Mouse (Mus musculus) lung, embryonic 14.5 days (tissue): ENCODE data around the gene Gh. TPM values are rescaled to one million over a fixed set of nuclear protein-coding genes. Genes with fewer than 3 reads are reported as not detected.

ENCODE experiments used
- ATAC-seq: fragments of 200-750 bp; cut with Nextera tagmentation; 2 replicates; pipeline ENCODE4 v1.8.0; 2017; ENCODE audit warnings: mild to moderate bottlenecking, moderate TSS enrichment, moderate library complexity; ENCODE audit not compliant: insufficient read depth
- DNase-seq: peaks from one replicate; pipeline ENCODE4 v3.0.0-alpha.2; 2015
- H3K27ac ChIP-seq: fragments of 300-500 bp; sonication (generic); 2 replicates; pipeline ENCODE4 v1.5.1; 2014; ENCODE audit warnings: low read depth, mild to moderate bottlenecking, moderate library complexity
- H3K27me3 ChIP-seq: fragments of 300-500 bp; sonication (generic); 2 replicates; pipeline ENCODE4 v1.6.1; 2014; ENCODE audit warnings: low read length, control low read depth; ENCODE audit not compliant: insufficient read depth
- H3K36me3 ChIP-seq: fragments of 300-500 bp; sonication (generic); 2 replicates; pipeline ENCODE4 v1.6.1; 2014; ENCODE audit warnings: control low read depth; ENCODE audit not compliant: insufficient read depth
- H3K4me1 ChIP-seq: fragments of 300-500 bp; sonication (generic); 2 replicates; pipeline ENCODE4 v1.6.1; 2014; ENCODE audit warnings: antibody characterized with exemption, control low read depth; ENCODE audit not compliant: insufficient read depth
- H3K4me2 ChIP-seq: fragments of 300-500 bp; sonication (generic); 2 replicates; pipeline ENCODE4 v1.6.1; 2014; ENCODE audit warnings: mild to moderate bottlenecking
- H3K4me3 ChIP-seq: fragments of 300-500 bp; sonication (generic); 2 replicates; pipeline ENCODE4 v1.5.1; 2014; ENCODE audit warnings: low read depth, low read length
- H3K9ac ChIP-seq: fragments of 300-500 bp; sonication (generic); 2 replicates; pipeline ENCODE4 v1.6.1; 2014
- H3K9me3 ChIP-seq: fragments of 300-500 bp; sonication (generic); 2 replicates; pipeline ENCODE4 v1.6.1; 2016; ENCODE audit warnings: low read depth, low read length, control low read depth
- CTCF ChIP-seq: IDR thresholded peaks from 2 replicates; pipeline ENCODE4 v1.5.1; 2016; ENCODE audit warnings: antibody characterized with exemption, low read depth
- WGBS: fragments of 180-500 bp; shearing (Covaris S2); extraction: QIAGEN DNeasy Blood & Tissue Kit; methylation state at CpG from one replicate; pipeline ENCODE4 v1.1.7; 2014; 5-methylcytosine and 5-hydroxymethylcytosine counted together
- polyA plus RNA-seq: library from polyadenylated mRNA; unstranded; fragments of >200 nt; fragmentation: Nextera tagmentation; extraction: Ambion mirVana; gene quantifications from 2 replicates; pipeline ENCODE4 v1.2.1, GENCODE M21; 2014

The Gh gene
- polyA plus RNA-seq, 1 experiment from 2014 or later, result not detected

DNA sequence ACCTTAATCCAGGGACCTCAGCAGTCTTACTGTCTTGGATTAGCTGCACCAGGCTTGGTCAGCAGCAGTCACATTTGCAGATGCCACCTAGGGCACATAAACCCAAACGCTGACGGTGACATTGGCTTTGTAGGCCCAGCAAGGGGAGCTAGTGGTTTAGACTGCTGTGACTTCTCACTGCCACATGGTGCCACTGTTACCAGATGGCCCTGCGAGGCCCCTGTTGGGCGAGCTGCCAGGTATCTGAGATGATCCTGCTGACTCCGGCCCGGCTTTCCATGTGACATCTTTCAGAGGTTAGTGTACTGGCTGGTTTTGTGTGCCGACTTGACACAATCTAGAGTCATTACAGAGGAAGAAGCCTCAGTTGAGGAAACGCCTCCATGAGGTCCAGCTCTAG, 12.3 kb downstream of the Gh start:
- ATAC-seq, result no peak
- WGBS, result 43% methylated on average over 8 of the region's 8 CpGs
- DNase-seq, result peak; percentile 73

DNA sequence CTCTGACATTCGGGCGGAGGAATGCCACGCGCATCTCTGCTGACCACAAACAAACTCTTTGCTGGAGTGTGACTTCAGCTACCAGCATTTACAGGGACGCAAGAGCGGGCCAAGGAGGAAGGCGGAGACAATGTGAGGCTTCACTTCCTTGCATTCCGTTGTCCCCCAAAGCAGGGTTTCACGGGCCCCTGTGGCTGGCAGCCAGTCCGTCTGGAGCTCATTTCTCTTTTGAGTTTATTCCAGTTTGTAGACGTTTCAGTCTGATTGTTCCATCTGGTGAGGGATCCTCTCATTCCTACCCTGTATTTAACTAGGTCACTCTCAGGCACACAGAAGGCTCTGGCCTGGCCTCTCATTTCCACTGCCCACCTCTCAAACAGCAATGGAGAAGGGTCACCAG, 14.7 kb downstream of the Gh start:
- 51% methylated on average over 11 of the region's 11 CpGs for WGBS
- Histone ChIP-seq H3K27me3 (no peaks in the 10 kb centered on the region), H3K4me1 (no peaks in the 10 kb centered on the region), H3K36me3 (no peaks in the 10 kb centered on the region), H3K4me3 (no peak overlapping the region), H3K27ac (no peak overlapping the region; the same call in 1 of the 2 replicates), H3K9ac (no peak overlapping the region), H3K9me3 (no peaks in the 10 kb centered on the region), H3K4me2 (no peak overlapping the region)
- no peak for TF ChIP-seq CTCF
- DNase-seq (peak; percentile 64), ATAC-seq (no peak)

More for the DNA sequence above, 12.3 kb downstream of the Gh start:
- no peaks in the 10 kb centered on the region for H3K36me3 ChIP-seq
- H3K4me1 ChIP-seq, result no peaks in the 10 kb centered on the region
- no peak overlapping the region for H3K4me2 ChIP-seq
- H3K9me3 ChIP-seq, result no peaks in the 10 kb centered on the region
- no peaks in the 10 kb centered on the region for H3K27me3 ChIP-seq
- peak; percentile 48 for TF ChIP-seq CTCF
- H3K27ac ChIP-seq, result no peak overlapping the region
- H3K4me3 ChIP-seq, result no peak overlapping the region
- no peak overlapping the region for H3K9ac ChIP-seq

DNA sequence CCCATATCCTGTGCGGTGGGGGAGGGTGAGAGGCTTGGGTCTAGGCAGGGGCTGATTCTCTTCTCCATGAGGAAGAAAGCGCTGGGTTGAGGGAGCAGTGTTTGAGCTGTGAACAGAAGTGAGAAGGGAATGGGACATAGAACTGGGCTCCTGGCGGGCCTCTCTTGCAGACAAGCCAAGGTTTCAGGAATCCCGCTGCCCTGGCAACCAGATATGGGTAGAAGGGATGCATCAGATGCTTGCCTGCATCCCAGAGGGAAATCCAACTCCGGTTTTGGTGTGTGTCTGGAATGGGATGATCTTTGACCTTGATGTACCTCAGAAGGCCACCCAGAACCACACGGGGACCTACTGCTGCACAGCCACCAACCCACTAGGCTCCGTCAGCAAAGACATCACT, 15.5 kb downstream of the Gh start:
- ATAC-seq, result no peak
- 78% methylated on average over 7 of the region's 7 CpGs for WGBS
- H3K27ac ChIP-seq, result no peak overlapping the region
- no peaks in the 10 kb centered on the region for H3K36me3 ChIP-seq
- H3K9me3 ChIP-seq, result no peaks in the 10 kb centered on the region
- no peak for DNase-seq
- no peaks in the 10 kb centered on the region for H3K27me3 ChIP-seq
- TF ChIP-seq CTCF, result no peak
- H3K4me3 ChIP-seq, result no peak overlapping the region
- no peak overlapping the region for H3K4me2 ChIP-seq
- no peak overlapping the region for H3K9ac ChIP-seq
- H3K4me1 ChIP-seq, result no peaks in the 10 kb centered on the region

DNA sequence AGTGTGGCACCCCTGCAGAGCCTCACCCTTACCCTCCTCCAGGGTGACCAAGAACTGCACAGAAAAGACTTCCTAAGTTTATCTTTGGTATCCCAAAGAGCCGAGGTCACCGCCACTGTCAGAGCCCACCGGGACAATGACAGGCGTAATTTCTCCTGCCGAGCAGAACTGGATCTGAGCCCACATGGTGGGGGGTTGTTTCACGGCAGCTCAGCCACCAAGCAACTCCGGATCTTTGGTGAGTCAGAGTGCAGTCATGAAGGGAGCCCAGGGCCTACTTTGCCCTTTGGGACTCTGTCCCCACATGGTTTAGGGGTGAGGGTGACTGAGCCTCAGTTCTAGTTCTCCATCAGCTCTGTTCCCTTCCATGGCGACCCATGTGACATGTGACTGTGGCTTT, 17.5 kb downstream of the Gh start:
- no peak for TF ChIP-seq CTCF
- Histone ChIP-seq H3K4me3 (no peak overlapping the region), H3K36me3 (no peaks in the 10 kb centered on the region), H3K27ac (no peak overlapping the region), H3K9ac (no peak overlapping the region), H3K4me1 (no peaks in the 10 kb centered on the region), H3K9me3 (no peaks in the 10 kb centered on the region), H3K27me3 (no peaks in the 10 kb centered on the region), H3K4me2 (no peak overlapping the region)
- 55% methylated on average over 8 of the region's 8 CpGs for WGBS
- DNase-seq, result no peak
- no peak for ATAC-seq

DNA sequence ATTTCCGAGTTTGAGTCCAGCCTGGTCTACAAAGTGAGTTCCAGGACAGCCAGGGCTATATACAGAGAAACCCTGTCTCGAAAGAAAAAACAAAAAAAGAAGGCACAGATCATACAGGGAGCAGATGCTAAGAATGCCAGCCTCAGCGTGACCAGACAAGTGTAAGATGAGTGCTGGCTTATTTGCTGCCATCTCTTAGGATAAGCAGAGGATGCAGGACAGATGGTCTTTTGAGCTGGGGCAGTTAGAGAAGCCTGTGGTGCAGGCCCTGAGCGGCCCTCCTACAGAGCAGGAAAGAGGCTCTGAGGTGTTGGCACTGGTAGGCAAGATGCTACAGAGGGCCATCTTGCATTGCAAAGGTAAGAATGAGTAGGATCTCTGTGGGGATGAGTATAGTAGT, 18.3 kb downstream of the Gh start:
- no peaks in the 10 kb centered on the region for H3K36me3 ChIP-seq
- no peak overlapping the region for H3K4me3 ChIP-seq
- H3K4me2 ChIP-seq, result no peak overlapping the region
- ATAC-seq (no peak), DNase-seq (no peak)
- TF ChIP-seq CTCF, result no peak
- no peak overlapping the region for H3K27ac ChIP-seq
- no peak overlapping the region for H3K9ac ChIP-seq
- WGBS, result 84% methylated on average over 4 of the region's 4 CpGs
- H3K9me3 ChIP-seq, result no peaks in the 10 kb centered on the region
- no peaks in the 10 kb centered on the region for H3K27me3 ChIP-seq
- no peaks in the 10 kb centered on the region for H3K4me1 ChIP-seq

DNA sequence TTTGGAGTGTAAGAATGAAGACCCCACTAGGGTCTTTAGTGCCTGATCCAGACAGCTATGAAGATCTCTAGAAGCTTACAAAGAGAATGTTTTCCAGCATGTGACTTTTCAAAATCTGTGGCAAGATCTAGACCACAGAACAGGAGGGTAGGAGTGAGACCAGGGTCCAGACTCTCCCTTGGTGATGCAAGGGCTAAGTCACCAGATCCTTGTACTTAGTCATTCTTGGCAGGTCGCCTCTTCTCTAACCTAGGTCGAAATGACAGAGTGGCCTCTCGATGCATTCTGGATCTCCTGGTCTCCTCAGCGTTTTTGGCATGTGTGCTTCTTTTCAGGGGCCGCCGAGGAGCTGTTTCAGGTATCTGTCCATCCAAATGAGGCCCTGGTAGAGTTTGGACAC, 19.2 kb downstream of the Gh start:
- H3K9me3 ChIP-seq, result no peaks in the 10 kb centered on the region
- ATAC-seq, result no peak
- H3K36me3 ChIP-seq, result no peaks in the 10 kb centered on the region
- no peaks in the 10 kb centered on the region for H3K4me1 ChIP-seq
- H3K27me3 ChIP-seq, result no peaks in the 10 kb centered on the region
- no peak for DNase-seq
- TF ChIP-seq CTCF, result no peak
- 75% methylated on average over 6 of the region's 6 CpGs for WGBS
- H3K4me2 ChIP-seq, result no peak overlapping the region
- no peak overlapping the region for H3K27ac ChIP-seq
- H3K4me3 ChIP-seq, result no peak overlapping the region
- no peak overlapping the region for H3K9ac ChIP-seq

DNA sequence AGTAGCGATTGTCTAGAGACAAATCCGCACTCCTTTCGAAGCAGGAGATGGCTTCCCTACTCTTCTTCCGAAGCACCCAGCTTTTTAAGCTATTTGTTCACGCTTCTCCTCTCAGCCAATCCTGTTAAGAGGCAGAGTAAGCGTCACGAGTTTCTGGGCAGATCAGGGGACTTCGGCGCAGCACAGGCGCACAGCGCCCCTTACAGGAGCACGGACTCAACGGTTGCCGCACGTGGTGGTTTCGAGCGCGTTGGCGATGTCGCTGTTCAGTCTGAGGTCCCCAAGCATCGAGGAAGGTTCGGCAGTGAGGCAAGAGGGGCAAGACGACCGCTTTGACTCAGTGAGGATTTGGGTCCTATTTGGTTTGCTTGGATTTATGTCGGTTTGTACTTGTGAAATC, 25.2 kb downstream of the Gh start, which contains the start of gene Tcam1:
Gene Tcam1, plus strand, starts transcription at position 219 of the 400 bp plus-strand sequence.
- ATAC-seq, result peak; percentile 13; the same call in 1 of the 2 replicates
- peak within 1 kb of the TSS; percentile 53 for H3K4me2 ChIP-seq
- H3K9ac ChIP-seq, result no peak within 1 kb of the TSS
- peaks cover 12% of the 10 kb centered on the region for H3K4me1 ChIP-seq
- no peaks in the 10 kb centered on the region for H3K9me3 ChIP-seq
- DNase-seq, result peak; percentile 99
- TF ChIP-seq CTCF, result peak; percentile 89
- WGBS, result 5% methylated on average over 25 of the region's 25 CpGs
- no peaks in the 10 kb centered on the region for H3K27me3 ChIP-seq
- H3K4me3 ChIP-seq, result 0 out of 2 replicates have a peak within 1 kb of the TSS, but pooled peaks have one; percentile 10
- no peaks in the 10 kb centered on the region for H3K36me3 ChIP-seq
- peak within 1 kb of the TSS; percentile 78; the same call in 1 of the 2 replicates for H3K27ac ChIP-seq
